Mouse (Mus musculus): ENCODE measurements at regions not wholly inside any gene's neighbourhood (a gene's known extent, or its start where the extent isn't known, plus 50 kb on each side); places are given as distances from the start of the nearest gene placed in this dataset.

- ATAC-seq (ENCODE audit: insufficient number of reproducible peaks, low FRiP score, low TSS enrichment, low read depth) (no peak), DNase-seq (ENCODE audit: low spot score) (no peak)
- no peaks in the 10 kb centered on the region for H3K4me1 ChIP-seq (ENCODE audit: control insufficient read depth, insufficient read depth, low read length)
- no peaks in the 10 kb centered on the region for H3K36me3 ChIP-seq (ENCODE audit: control insufficient read depth, insufficient read depth, low read length)
- H3K9me3 ChIP-seq (ENCODE audit: control insufficient read depth, low read length): no peaks in the 10 kb centered on the region
- WGBS: 89% methylated on average over 4 of the region's 4 CpGs
- no peak overlapping the region for H3K9ac ChIP-seq (ENCODE audit: low read length)
- H3K27ac ChIP-seq (replicated peaks; ENCODE audit: low read depth, low read length): no peak overlapping the region
- H3K27me3 ChIP-seq (ENCODE audit: control insufficient read depth, insufficient read depth, low read length): no peaks in the 10 kb centered on the region
- H3K4me3 ChIP-seq (ENCODE audit: low read depth, low read length): no peak overlapping the region
- no peak overlapping the region for H3K4me2 ChIP-seq (ENCODE audit: low read depth, severe bottlenecking)
Observed at GRCm38 (mm10) chr14:86490826-86491225, 650.2 kb downstream of the Diaph3 start.

GRCm38 (mm10) chr14:86489872-86490631, 651.0 kb downstream of the Diaph3 start:
- H3K27ac ChIP-seq (replicated peaks; ENCODE audit: low read depth, low read length): no peak overlapping the region

DNA sequence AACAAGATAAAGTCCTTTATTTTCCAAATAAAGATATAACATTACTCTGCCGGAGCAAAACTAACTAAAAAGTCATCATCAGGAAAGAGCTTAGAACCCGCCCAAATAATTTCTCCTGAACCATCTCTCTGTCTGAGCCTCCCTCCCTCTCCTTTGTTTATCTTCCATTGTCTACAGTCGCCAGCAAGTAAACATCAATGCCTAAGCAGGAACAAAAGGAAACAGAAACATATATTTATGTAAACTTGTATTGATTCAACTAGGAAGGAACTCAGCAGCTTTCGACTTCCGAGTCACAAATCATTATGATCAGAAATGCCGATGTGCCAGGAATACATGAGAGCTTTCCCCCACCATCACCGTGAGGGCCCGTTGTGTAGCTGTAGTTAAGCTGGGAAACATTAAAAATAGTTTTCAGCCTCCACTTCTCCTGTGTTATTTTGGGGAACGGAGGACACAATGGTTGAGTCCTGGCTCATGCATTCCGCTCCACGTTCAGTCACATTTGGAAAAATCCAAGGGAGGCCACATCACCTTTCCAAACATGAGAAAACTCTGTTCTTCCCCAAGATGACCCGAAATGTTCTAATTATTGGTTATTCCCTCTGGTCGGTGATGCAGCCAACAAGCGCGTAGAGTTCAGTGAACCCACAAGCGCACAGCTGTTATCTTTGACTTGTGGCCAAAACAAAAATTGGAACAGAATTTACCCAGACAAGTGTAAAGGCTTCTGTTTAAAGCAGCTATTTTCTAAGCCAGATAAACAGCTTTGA, 651.8 kb downstream of the Diaph3 start:
- DNase-seq (ENCODE audit: low spot score) (no peak), ATAC-seq (ENCODE audit: insufficient number of reproducible peaks, low FRiP score, low TSS enrichment, low read depth) (no peak)
- Histone ChIP-seq H3K27me3 (ENCODE audit: control insufficient read depth, insufficient read depth, low read length) (no peaks in the 10 kb centered on the region), H3K36me3 (ENCODE audit: control insufficient read depth, insufficient read depth, low read length) (no peaks in the 10 kb centered on the region), H3K4me1 (ENCODE audit: control insufficient read depth, insufficient read depth, low read length) (no peaks in the 10 kb centered on the region), H3K9ac (ENCODE audit: low read length) (no peak overlapping the region), H3K27ac (replicated peaks; ENCODE audit: low read depth, low read length) (no peak overlapping the region), H3K4me3 (ENCODE audit: low read depth, low read length) (no peak overlapping the region), H3K9me3 (ENCODE audit: control insufficient read depth, low read length) (no peaks in the 10 kb centered on the region), H3K4me2 (ENCODE audit: low read depth, severe bottlenecking) (no peak overlapping the region)
- 89% methylated on average over 16 of the region's 16 CpGs for WGBS

More at GRCm38 (mm10) chr14:86489872-86490631, 651.0 kb downstream of the Diaph3 start:
- H3K36me3 ChIP-seq (ENCODE audit: control insufficient read depth, insufficient read depth, low read length): no peaks in the 10 kb centered on the region
- no peak overlapping the region for H3K9ac ChIP-seq (ENCODE audit: low read length)
- DNase-seq (ENCODE audit: low spot score) (no peak), ATAC-seq (ENCODE audit: insufficient number of reproducible peaks, low FRiP score, low TSS enrichment, low read depth) (no peak)
- no peaks in the 10 kb centered on the region for H3K4me1 ChIP-seq (ENCODE audit: control insufficient read depth, insufficient read depth, low read length)
- H3K4me2 ChIP-seq (ENCODE audit: low read depth, severe bottlenecking): no peak overlapping the region
- H3K27me3 ChIP-seq (ENCODE audit: control insufficient read depth, insufficient read depth, low read length): no peaks in the 10 kb centered on the region
- no peak overlapping the region for H3K4me3 ChIP-seq (ENCODE audit: low read depth, low read length)
- 78% methylated on average over 13 of the region's 13 CpGs for WGBS
- H3K9me3 ChIP-seq (ENCODE audit: control insufficient read depth, low read length): no peaks in the 10 kb centered on the region

GRCm38 (mm10) chr14:86487285-86487897, 653.6 kb downstream of the Diaph3 start:
- H3K9me3 ChIP-seq (ENCODE audit: control insufficient read depth, low read length): no peaks in the 10 kb centered on the region
- H3K4me3 ChIP-seq (ENCODE audit: low read depth, low read length): no peak overlapping the region
- ATAC-seq (ENCODE audit: insufficient number of reproducible peaks, low FRiP score, low TSS enrichment, low read depth) (no peak), DNase-seq (ENCODE audit: low spot score) (no peak)
- H3K27me3 ChIP-seq (ENCODE audit: control insufficient read depth, insufficient read depth, low read length): no peaks in the 10 kb centered on the region
- no peaks in the 10 kb centered on the region for H3K4me1 ChIP-seq (ENCODE audit: control insufficient read depth, insufficient read depth, low read length)
- no peak overlapping the region for H3K27ac ChIP-seq (replicated peaks; ENCODE audit: low read depth, low read length)
- WGBS: 57% methylated on average over 8 of the region's 8 CpGs
- H3K36me3 ChIP-seq (ENCODE audit: control insufficient read depth, insufficient read depth, low read length): no peaks in the 10 kb centered on the region
- H3K4me2 ChIP-seq (ENCODE audit: low read depth, severe bottlenecking): no peak overlapping the region
- H3K9ac ChIP-seq (ENCODE audit: low read length): no peak overlapping the region

DNA sequence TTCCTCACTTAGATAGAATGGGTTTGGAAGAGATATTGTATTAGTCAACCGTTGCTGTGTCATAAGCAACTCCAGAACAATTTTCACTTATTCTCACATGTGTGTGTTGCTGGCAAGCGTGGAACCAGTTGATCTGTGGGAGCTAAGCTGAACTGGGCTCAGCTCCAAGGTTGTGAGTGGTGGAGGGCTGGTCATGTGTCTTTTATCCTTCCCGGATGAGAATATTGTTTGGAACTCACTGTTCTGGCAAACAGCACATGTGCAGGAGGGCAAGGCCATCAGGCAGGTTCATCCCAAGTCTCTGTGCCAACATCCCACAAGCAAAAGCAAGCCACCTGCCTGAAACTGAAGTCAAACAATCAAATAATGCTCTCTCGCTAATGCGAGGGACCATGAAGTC, 656.8 kb downstream of the Diaph3 start:
- Histone ChIP-seq H3K27ac (replicated peaks; ENCODE audit: low read depth, low read length) (no peak overlapping the region), H3K4me1 (ENCODE audit: control insufficient read depth, insufficient read depth, low read length) (no peaks in the 10 kb centered on the region), H3K4me2 (ENCODE audit: low read depth, severe bottlenecking) (no peak overlapping the region), H3K9me3 (ENCODE audit: control insufficient read depth, low read length) (no peaks in the 10 kb centered on the region), H3K4me3 (ENCODE audit: low read depth, low read length) (no peak overlapping the region), H3K36me3 (ENCODE audit: control insufficient read depth, insufficient read depth, low read length) (no peaks in the 10 kb centered on the region), H3K9ac (ENCODE audit: low read length) (no peak overlapping the region), H3K27me3 (ENCODE audit: control insufficient read depth, insufficient read depth, low read length) (no peaks in the 10 kb centered on the region)
- DNase-seq (ENCODE audit: low spot score): no peak
- ATAC-seq (ENCODE audit: insufficient number of reproducible peaks, low FRiP score, low TSS enrichment, low read depth): no peak
- WGBS: 90% methylated on average over 5 of the region's 5 CpGs

- ATAC-seq (ENCODE audit: insufficient number of reproducible peaks, low FRiP score, low TSS enrichment, low read depth): no peak
- H3K9me3 ChIP-seq (ENCODE audit: control insufficient read depth, low read length): no peaks in the 10 kb centered on the region
- no peaks in the 10 kb centered on the region for H3K27me3 ChIP-seq (ENCODE audit: control insufficient read depth, insufficient read depth, low read length)
- H3K4me2 ChIP-seq (ENCODE audit: low read depth, severe bottlenecking): no peak overlapping the region
- H3K36me3 ChIP-seq (ENCODE audit: control insufficient read depth, insufficient read depth, low read length): no peaks in the 10 kb centered on the region
- no peak for DNase-seq (ENCODE audit: low spot score)
- no peak overlapping the region for H3K9ac ChIP-seq (ENCODE audit: low read length)
- no peak overlapping the region for H3K27ac ChIP-seq (replicated peaks; ENCODE audit: low read depth, low read length)
- 93% methylated on average over 1 of the region's 1 CpGs for WGBS
- H3K4me1 ChIP-seq (ENCODE audit: control insufficient read depth, insufficient read depth, low read length): no peaks in the 10 kb centered on the region
- H3K4me3 ChIP-seq (ENCODE audit: low read depth, low read length): no peak overlapping the region
Observed at GRCm38 (mm10) chr14:86473604-86474003, 667.4 kb downstream of the Diaph3 start.

DNA sequence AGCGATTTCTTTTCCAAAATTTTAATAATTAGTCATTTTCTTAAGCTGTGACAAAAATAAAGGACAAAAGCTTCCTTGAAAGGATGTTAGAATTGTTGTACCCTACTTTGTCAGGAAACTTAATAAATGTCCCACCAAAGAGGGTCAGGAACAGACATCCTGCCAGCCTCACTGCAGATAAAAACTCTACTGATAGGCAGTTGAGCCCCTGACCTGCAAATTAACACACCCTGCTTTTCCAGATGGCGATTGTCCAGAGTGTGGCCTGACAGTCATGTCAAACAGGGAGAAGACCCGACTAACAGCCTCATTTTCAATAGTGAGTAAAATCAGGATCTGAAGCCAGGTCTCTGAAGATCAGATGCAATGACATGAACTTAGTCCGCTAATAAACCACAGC, 670.6 kb downstream of the Diaph3 start:
- Histone ChIP-seq H3K27me3 (ENCODE audit: control insufficient read depth, insufficient read depth, low read length) (no peaks in the 10 kb centered on the region), H3K36me3 (ENCODE audit: control insufficient read depth, insufficient read depth, low read length) (no peaks in the 10 kb centered on the region), H3K27ac (replicated peaks; ENCODE audit: low read depth, low read length) (no peak overlapping the region), H3K4me3 (ENCODE audit: low read depth, low read length) (no peak overlapping the region), H3K9me3 (ENCODE audit: control insufficient read depth, low read length) (no peaks in the 10 kb centered on the region), H3K9ac (ENCODE audit: low read length) (no peak overlapping the region), H3K4me1 (ENCODE audit: control insufficient read depth, insufficient read depth, low read length) (no peaks in the 10 kb centered on the region), H3K4me2 (ENCODE audit: low read depth, severe bottlenecking) (no peak overlapping the region)
- ATAC-seq (ENCODE audit: insufficient number of reproducible peaks, low FRiP score, low TSS enrichment, low read depth) (no peak), DNase-seq (ENCODE audit: low spot score) (no peak)
- WGBS: 49% methylated on average over 4 of the region's 4 CpGs

DNA sequence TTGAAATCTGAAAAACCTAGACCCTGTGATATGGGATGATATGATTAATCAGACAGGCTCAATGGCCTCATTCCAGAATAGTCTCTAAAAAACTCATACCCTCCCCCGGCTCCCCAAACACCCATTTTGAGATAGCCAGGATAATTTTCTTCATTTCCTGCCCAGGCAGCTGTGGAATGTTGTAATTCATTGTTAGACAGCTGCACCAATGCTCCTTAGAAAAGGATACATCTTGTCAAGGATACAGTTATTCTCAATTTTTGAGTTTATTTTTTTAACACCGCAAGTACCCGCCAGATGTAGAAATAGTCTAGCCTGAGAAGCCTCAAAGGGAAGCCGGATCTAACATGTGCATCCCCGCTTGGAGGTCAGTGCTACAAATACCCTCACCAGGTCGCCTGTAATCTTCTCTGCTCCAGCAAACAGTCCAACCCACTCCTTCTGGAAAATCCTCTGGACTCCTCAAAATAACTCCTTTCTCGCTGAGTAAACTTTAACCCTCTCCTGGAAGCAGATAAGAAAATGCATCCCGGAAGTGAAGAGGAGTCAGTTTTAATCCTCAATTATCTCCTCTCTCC, 673.1 kb downstream of the Diaph3 start:
- no peaks in the 10 kb centered on the region for H3K4me1 ChIP-seq (ENCODE audit: control insufficient read depth, insufficient read depth, low read length)
- no peaks in the 10 kb centered on the region for H3K36me3 ChIP-seq (ENCODE audit: control insufficient read depth, insufficient read depth, low read length)
- no peak overlapping the region for H3K27ac ChIP-seq (replicated peaks; ENCODE audit: low read depth, low read length)
- no peak overlapping the region for H3K9ac ChIP-seq (ENCODE audit: low read length)
- no peak overlapping the region for H3K4me3 ChIP-seq (ENCODE audit: low read depth, low read length)
- DNase-seq (ENCODE audit: low spot score) (no peak), ATAC-seq (ENCODE audit: insufficient number of reproducible peaks, low FRiP score, low TSS enrichment, low read depth) (no peak)
- H3K4me2 ChIP-seq (ENCODE audit: low read depth, severe bottlenecking): no peak overlapping the region
- no peaks in the 10 kb centered on the region for H3K9me3 ChIP-seq (ENCODE audit: control insufficient read depth, low read length)
- WGBS: 77% methylated on average over 8 of the region's 8 CpGs
- H3K27me3 ChIP-seq (ENCODE audit: control insufficient read depth, insufficient read depth, low read length): no peaks in the 10 kb centered on the region
